ENCODE assay signal across 17 mouse cellular contexts in the genomic region with DNA sequence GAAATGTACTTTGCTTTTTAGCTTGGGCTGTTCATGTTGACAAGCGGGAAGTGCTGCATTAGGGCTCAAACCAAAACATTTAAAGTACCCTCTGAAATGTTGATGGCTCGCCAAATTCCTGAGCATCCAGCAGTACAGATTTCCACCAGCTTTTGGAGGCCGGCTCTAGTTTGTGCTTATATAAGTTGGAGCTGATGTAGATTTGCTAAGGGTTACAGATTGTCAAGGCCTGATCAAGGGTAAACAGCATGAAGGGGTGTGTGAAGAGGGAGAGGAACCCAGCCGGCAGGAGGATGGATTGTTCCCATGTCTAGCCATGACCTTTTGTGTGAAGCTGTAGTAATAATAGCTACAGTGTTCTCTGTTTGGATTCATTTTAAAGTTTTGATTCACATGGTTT. TPM values are rescaled to one million over a fixed set of nuclear protein-coding genes. Genes with fewer than 3 reads are reported as not detected.
DNase-seq lines count a peak whose midpoint lies in the region; ATAC-seq and TF ChIP-seq lines count a peak whose summit lies in the region.
"Had no signal": no experiment of that assay in that cellular context is flagged by ENCODE, and none has a peak within 500 bp of the region (broad histone marks: within the 10 kb centered on the region; RNA-seq: fewer than 3 reads in every experiment).

No protein-coding gene starts in this region.

- H3K4me3 ChIP-seq in liver, embryonic 13.5 days (replicated peaks) = no peak overlapping the region
- no peak overlapping the region for H3K4me3 ChIP-seq in liver, postnatal 0 days (ENCODE audit: low read depth, low read length)
- H3K4me3 ChIP-seq: limb, embryonic 15.5 days; myocyte had no signal

- DNase-seq in heart, adult 11 months = peak; percentile 87
- no peak for DNase-seq in heart, postnatal 36 days
- DNase-seq in liver, embryonic 13.5 days = no peak
- DNase-seq in liver = no peak
- peak; percentile 29 for DNase-seq in Muller cell, postnatal 12 days (ENCODE audit: inconsistent ontology term)
- no peak for DNase-seq in liver, postnatal 0 days
- DNase-seq in thymus, postnatal 25 days = no peak
- DNase-seq in right cerebral cortex, postnatal 36 days (ENCODE audit: low spot score in 2 of 2) = no peak
- DNase-seq: cerebellum, postnatal 10 days; forebrain, postnatal 0 days; gastrocnemius, postnatal 36 days; right cerebral cortex, postnatal 25 days had no signal

- H3K4me1 ChIP-seq in liver, embryonic 13.5 days (replicated peaks) = peaks cover 39% of the 10 kb centered on the region
- H3K4me1 ChIP-seq in liver, postnatal 0 days (ENCODE audit: insufficient read depth) = 0 out of 2 replicates have a peak, but pooled peaks cover 4% of the 10 kb centered on the region
- H3K4me1 ChIP-seq: limb, embryonic 15.5 days had no signal

- no peak for ATAC-seq in liver, embryonic 13.5 days (ENCODE audit: low read depth)
- no peak for ATAC-seq in liver, postnatal 0 days
- ATAC-seq: forebrain, postnatal 0 days had no signal

- H3K4me2 ChIP-seq in liver, embryonic 13.5 days = 0 out of 2 replicates have a peak overlapping the region, but pooled peaks have one; percentile 48
- H3K4me2 ChIP-seq in liver, postnatal 0 days (ENCODE audit: low read depth, low read length) = 0 out of 2 replicates have a peak overlapping the region, but pooled peaks have one; percentile 65
- H3K4me2 ChIP-seq: limb, embryonic 15.5 days; midbrain, embryonic 11.5 days had no signal

- 55% methylated on average over 4 of the region's 4 CpGs for WGBS in liver, embryonic 13.5 days (ENCODE audit: insufficient replicate concordance)
- 53% methylated on average over 4 of the region's 4 CpGs for WGBS in liver, postnatal 0 days (ENCODE audit: insufficient replicate concordance)

- intact Hi-C loops in heart, postnatal 36 days (cut with DNase I) = no loop called here

- H3K27ac ChIP-seq in liver, embryonic 13.5 days = 0 out of 2 replicates have a peak overlapping the region, but pooled peaks have one; percentile 34
- H3K27ac ChIP-seq in liver, postnatal 0 days (ENCODE audit: low read depth) = peak overlapping the region; percentile 79
- H3K27ac ChIP-seq: limb, embryonic 15.5 days had no signal

- TF ChIP-seq EP300 in liver, postnatal 0 days (IDR thresholded peaks at IDR 0.05; ENCODE audit: low read depth) = no peak

- no peaks in the 10 kb centered on the region for H3K36me3 ChIP-seq in liver, embryonic 13.5 days
- no peaks in the 10 kb centered on the region for H3K36me3 ChIP-seq in liver, postnatal 0 days (replicated peaks; ENCODE audit: insufficient read depth, low read length)
- H3K36me3 ChIP-seq: limb, embryonic 15.5 days had no signal

- no peaks in the 10 kb centered on the region for H3K27me3 ChIP-seq in liver, embryonic 13.5 days
- H3K27me3 ChIP-seq in liver, postnatal 0 days (ENCODE audit: insufficient read depth, low read length) = no peaks in the 10 kb centered on the region
- H3K27me3 ChIP-seq: limb, embryonic 15.5 days had no signal

- no peaks in the 10 kb centered on the region for H3K9me3 ChIP-seq in liver, embryonic 13.5 days (replicated peaks)
- H3K9me3 ChIP-seq in liver, postnatal 0 days (ENCODE audit: low read length) = no peaks in the 10 kb centered on the region
- H3K9me3 ChIP-seq: limb, embryonic 15.5 days had no signal

- TF ChIP-seq CTCF in liver, postnatal 0 days (IDR thresholded peaks at IDR 0.05; ENCODE audit: low read depth) = no peak

- no peak overlapping the region for H3K9ac ChIP-seq in liver, embryonic 13.5 days
- H3K9ac ChIP-seq in liver, postnatal 0 days (replicated peaks) = no peak overlapping the region
- H3K9ac ChIP-seq: forebrain, postnatal 0 days; limb, embryonic 15.5 days had no signal

RNA-seq across cellular contexts. Expression of gene P2ry14, which starts 22.3 kb away (rescaled TPM):
- total RNA-seq in heart, postnatal 36 days (2021) = 1 to 10 TPM; 5.0 to 5.8 TPM
- 2.8 and 5.0 TPM in 2 replicates for polyA plus RNA-seq in liver, embryonic 13.5 days (2015; fragmentation: Nextera tagmentation; extraction: Ambion mirVana)
- 7.3 and 9.4 TPM in 2 replicates for polyA plus RNA-seq in liver, postnatal 0 days (2015; fragmentation: Nextera tagmentation; extraction: Ambion mirVana)

RNA-seq across cellular contexts. Expression of gene Gpr171, which starts 29.5 kb away (rescaled TPM):
- total RNA-seq in heart, postnatal 36 days (2021) = under 1 TPM in 1 of 2 experiments, not detected in 1; 0.11 TPM
- 1.3 and 1.5 TPM in 2 replicates for polyA plus RNA-seq in liver, embryonic 13.5 days (2015; fragmentation: Nextera tagmentation; extraction: Ambion mirVana)
- polyA plus RNA-seq in liver, postnatal 0 days (2015; fragmentation: Nextera tagmentation; extraction: Ambion mirVana) = 2.0 and 2.1 TPM in 2 replicates
- total RNA-seq: forebrain, postnatal 0 days; gastrocnemius, postnatal 36 days; layer of hippocampus, adult 18-20 months; left cerebral cortex, postnatal 10 days had no signal
- polyA plus RNA-seq: myocyte had no signal

Comparison
In these comparisons a context has a peak if more than half of its experiments do, and no peak if none do; other contexts are left out.
1. DNase-seq: peak in heart, adult 11 months (single experiment) and Muller cell, postnatal 12 days (single experiment); none in heart, postnatal 36 days (0 of 2), liver, embryonic 13.5 days (single experiment), liver (single experiment), liver, postnatal 0 days (single experiment), thymus, postnatal 25 days (single experiment) and right cerebral cortex, postnatal 36 days (0 of 2).